Mouse (Mus musculus) thymus, postnatal 4 days (tissue): ENCODE data around the gene Rere.

Source experiments
- DNase-seq: peaks from one replicate; pipeline ENCODE4 v3.0.0; 2021

Gene Rere

GRCm38 (mm10) chr4:150625425-150625824 is 344.0 kb downstream of the Rere start:
- DNase-seq, result peak; percentile 48

GRCm38 (mm10) chr4:150625951-150626732 is 344.7 kb downstream of the Rere start:
- peak; percentile 91 for DNase-seq

- no peak for DNase-seq
Measured at GRCm38 (mm10) chr4:150629266-150629665, 347.8 kb downstream of the Rere start.

- DNase-seq, result no peak
Measured at GRCm38 (mm10) chr4:150635568-150635967, 354.1 kb downstream of the Rere start.

- DNase-seq, result no peak
Measured at GRCm38 (mm10) chr4:150636635-150637034, 355.2 kb downstream of the Rere start.

GRCm38 (mm10) chr4:150644299-150644698 is 362.9 kb downstream of the Rere start:
- DNase-seq, result no peak

GRCm38 (mm10) chr4:150649327-150649726 is 367.9 kb downstream of the Rere start:
- DNase-seq, result no peak

- DNase-seq, result peak; percentile 41
Measured at GRCm38 (mm10) chr4:150651390-150652277, 370.2 kb downstream of the Rere start, which contains the start of gene Slc45a1. Gene Slc45a1 (minus strand): TSS chr4:150652174.

GRCm38 (mm10) chr4:150653072-150653599 is 371.7 kb downstream of the Rere start:
- DNase-seq, result no peak

GRCm38 (mm10) chr4:150655989-150656388 is 374.5 kb downstream of the Rere start:
- peak; percentile 92 for DNase-seq

GRCm38 (mm10) chr4:150656504-150656903 is 375.1 kb downstream of the Rere start:
- peak; percentile 54 for DNase-seq

- peak; percentile 81 for DNase-seq
Measured at GRCm38 (mm10) chr4:150659926-150660610, 378.6 kb downstream of the Rere start.

GRCm38 (mm10) chr4:150661886-150662285 is 380.4 kb downstream of the Rere start:
- DNase-seq, result no peak

GRCm38 (mm10) chr4:150663192-150663591 is 381.7 kb downstream of the Rere start:
- peak; percentile 75 for DNase-seq

- DNase-seq, result no peak
Measured at GRCm38 (mm10) chr4:150664726-150665125, 383.3 kb downstream of the Rere start.

- no peak for DNase-seq
Measured at GRCm38 (mm10) chr4:150665806-150666205, 384.4 kb downstream of the Rere start.
